Mouse (Mus musculus): ENCODE measurements around the gene Nup210.
"Not testable (repeated sequence)": the region's sequence is repeated elsewhere in the genome, so short reads cannot be mapped to it uniquely, and the experiment has no call there.

The Nup210 gene

GRCm38 (mm10) chr6:91137343-91137956 is 20.8 kb upstream of the Nup210 start:
- DNase-seq = no peak

DNA sequence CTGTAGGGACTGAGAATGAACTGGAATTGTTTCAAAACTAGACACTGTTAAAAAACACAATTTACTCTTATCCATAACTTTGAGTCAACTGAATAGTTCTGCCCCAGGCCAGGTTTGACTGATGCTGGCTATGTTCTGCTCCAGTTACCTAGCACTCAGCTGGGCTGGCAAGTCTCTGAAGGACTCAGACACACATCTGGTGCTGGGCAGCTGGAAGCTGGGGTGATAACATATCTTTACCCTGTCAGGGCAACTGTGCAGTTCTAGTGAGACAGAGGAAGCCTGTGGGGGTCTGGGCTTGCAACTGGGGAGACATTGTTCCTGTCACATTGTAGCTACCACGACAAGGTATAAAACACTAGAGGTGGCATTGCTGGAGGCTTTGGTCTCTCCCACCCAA is 14.2 kb upstream of the Nup210 start:
- no peak for DNase-seq

DNA sequence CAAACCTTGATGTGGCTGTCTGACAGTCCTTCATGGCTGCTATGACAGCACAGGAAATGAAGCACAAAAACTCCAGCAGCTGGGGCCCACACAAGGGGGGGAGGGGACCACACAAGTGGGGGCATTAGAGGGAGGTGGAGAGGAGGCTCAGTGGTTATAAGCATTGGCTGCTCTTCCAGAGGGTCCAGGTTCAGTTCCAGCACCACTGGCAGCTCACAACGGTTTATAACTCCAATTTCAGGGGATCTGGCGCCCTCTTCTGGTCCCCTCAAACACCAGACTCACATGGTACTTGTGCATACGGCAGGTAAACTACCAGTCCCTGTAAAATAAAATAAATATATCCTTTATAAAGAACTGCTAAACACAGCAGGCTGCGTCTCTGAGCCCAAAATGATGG is 12.4 kb upstream of the Nup210 start:
- peak in 1 of 2 experiments; percentile 16 for DNase-seq

GRCm38 (mm10) chr6:91125228-91125585 is 8.6 kb upstream of the Nup210 start:
- DNase-seq = no peak

GRCm38 (mm10) chr6:91124286-91125227 is 7.9 kb upstream of the Nup210 start:
- DNase-seq = peak in 1 of 2 experiments; percentile 39

DNA sequence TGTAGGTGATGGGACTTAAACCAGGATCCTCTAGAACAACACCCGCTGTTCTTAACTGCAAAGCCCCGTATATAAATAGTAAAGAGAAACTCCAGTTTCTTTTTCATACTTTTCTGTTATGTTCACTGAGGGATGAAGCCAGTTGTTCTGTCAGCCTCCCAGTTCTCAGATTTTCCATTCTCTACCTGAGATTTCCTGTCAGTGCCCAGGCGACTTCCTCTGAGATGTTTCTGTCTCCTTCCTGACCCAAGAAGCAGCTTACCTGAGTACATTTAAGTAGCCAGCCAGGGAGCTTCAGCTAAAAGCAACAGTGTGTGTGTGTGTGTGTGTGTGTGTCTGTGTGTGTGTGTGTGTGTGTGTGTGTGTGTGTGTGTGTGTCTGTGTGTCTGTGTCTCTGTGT is 6.8 kb upstream of the Nup210 start:
- DNase-seq = no peak

- DNase-seq = not testable (repeated sequence)
Observed at GRCm38 (mm10) chr6:91121089-91121488, 4.5 kb upstream of the Nup210 start.

- no peak for DNase-seq
Observed at GRCm38 (mm10) chr6:91120206-91120605, 3.6 kb upstream of the Nup210 start.

- DNase-seq = no peak
Observed at GRCm38 (mm10) chr6:91118526-91118925, 1.9 kb upstream of the Nup210 start.

GRCm38 (mm10) chr6:91117149-91117548 is 520 bp upstream of the Nup210 start:
- DNase-seq = peak; percentile 54 to 74

- DNase-seq = no peak
Observed at GRCm38 (mm10) chr6:91115863-91116243, 776 bp downstream of the Nup210 start.

DNA sequence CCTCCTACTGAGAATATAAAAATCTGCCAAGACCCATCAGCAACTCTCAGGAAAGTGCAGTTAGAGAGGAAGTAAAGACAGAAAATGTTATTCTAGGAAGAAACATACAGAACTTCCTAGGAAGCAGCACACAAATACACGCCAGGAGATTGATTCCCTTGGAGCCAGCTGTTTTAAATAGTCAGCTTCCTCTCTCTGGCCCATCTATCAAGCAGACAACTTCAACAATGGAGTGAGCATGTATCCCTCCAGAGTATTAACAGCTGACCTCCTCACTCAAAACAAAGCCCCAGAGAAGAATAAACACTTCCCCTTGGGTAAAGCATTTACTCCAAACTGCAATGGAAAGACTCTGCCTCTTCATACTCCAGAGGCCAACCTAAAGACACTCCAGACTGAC is 1.5 kb downstream of the Nup210 start:
- DNase-seq = no peak

- no peak for DNase-seq
Observed at GRCm38 (mm10) chr6:91114716-91115115, 1.9 kb downstream of the Nup210 start.

DNA sequence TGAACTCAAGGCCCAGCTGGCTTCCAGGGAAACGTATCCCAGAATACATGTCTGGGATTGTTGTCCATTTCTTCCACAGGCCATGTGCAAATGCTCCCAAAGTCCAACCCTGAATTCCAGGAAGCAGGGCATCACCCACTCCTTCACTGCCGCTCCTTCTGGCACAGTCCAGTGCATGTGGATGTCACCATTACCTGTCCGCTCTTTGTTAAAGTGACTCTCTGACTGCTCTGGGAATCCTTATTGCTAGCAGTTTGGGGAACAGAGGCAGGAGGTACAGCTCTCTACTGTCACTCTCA is 4.7 kb downstream of the Nup210 start:
- no peak for DNase-seq

DNA sequence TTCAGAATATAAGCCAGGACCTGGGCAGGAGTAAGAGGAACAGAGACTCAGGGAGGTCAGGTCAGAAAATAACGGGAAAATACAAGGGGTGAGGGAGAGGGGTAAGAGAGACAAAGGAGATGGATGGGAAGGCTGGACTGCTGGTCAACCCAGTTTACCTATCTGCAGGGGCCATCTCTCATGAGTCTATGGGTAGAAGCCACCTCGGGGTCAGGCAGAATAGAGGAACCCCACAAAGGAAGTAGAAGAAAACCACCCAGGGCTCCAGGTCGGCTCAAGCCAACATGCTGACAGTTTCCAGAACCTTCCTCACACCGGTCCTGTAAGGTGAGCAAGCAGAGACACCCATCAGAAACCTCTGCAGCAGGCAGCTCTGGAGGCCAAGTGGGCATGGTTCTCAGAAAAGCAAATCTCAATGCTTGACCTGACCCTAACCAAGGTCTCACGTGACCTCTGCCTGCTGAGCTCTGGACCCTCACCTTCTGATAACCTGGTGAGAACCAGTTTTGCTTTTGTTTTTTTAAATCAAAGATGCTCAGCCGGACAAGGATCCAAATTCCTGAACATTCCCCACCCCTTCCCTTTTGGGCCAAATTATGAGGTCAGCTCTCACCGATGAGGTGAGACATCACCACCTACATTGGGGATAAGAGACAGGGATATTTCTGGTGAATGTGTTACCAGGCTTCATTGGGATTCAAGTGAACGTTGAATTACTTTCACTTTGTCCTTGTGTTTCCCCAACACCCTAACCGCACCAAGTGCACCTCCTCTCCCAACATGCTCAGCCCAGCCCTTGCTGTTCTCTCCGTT is 5.3 kb downstream of the Nup210 start:
- no peak for DNase-seq

DNA sequence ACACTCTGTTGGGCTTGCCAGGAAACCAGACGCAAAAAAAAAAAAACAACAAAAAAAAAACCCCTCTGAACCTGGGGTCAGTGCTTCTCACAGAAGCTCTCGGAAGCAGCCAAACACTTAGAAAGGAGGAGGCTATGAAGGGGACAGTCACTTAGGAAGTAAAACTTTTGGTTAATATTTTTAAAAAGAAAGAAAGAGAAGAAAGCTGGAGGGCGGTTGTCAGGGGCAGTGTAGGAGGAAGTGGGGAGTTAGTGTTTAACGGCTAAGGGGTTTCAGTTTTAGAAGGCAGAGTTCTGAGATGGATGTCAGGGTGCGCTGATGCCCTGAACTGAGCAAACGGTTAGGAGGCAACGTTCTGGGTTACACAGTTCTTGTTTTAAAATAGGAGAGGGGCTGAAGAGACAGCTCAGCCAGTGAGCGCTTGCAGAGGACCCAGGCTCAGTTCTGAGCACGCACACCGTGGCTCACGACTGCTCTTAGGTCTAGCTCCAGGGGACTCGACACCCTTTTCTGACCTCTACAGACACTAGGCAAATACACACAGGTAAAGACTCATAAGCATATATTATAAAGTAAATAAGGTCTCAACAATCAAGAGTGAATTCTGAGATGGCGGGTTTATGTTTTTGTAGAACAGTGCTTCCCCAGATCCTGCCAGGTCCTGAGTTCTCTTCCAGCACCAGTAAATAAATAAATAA is 6.2 kb downstream of the Nup210 start:
- no peak for DNase-seq

DNA sequence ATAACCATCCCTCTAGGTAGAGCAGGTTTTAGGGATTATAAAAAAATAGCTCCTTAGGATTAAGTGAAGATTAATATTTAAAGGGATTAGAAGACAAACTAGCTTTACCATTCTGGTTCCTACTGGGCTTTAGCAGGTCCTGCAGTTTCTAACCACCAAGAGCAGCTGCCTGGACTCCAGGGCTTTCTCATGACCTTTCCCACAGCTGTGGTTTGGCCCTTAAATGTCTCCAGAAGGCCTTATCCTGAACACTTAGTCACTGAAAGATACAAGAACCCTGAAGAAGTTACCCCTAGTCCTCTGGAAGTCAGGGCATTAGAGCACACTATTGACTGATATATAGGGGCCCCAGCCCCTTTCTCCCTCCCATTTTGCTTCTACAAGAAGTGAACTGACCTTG is 7.1 kb downstream of the Nup210 start:
- DNase-seq = no peak

DNA sequence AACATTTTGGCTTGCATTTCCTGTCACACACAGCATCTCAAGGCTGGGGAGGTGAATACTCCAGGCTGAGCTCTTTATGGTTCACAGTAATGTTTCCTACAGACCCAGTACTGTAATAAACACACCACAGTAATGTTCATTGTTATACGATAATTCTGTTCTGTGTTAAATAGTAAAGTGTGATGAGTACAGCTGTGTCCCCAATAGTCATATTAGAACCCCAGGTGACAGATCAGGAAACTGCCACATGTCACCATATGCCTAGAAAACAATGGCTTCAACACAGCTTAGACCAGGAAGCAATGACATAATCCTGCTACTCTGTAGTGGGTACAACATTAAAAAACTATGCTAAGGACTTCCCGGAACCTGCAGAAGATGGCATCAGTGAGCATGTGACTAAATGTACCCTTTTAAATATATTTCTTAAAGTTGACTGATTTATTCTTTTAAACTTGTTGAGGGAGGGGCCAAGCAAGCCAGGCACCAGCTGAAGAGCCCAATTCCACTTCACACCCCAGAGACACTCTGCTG is 7.6 kb downstream of the Nup210 start:
- DNase-seq = no peak

- DNase-seq = peak; percentile 42 to 59
Observed at GRCm38 (mm10) chr6:91108301-91108916, 8.2 kb downstream of the Nup210 start.

DNA sequence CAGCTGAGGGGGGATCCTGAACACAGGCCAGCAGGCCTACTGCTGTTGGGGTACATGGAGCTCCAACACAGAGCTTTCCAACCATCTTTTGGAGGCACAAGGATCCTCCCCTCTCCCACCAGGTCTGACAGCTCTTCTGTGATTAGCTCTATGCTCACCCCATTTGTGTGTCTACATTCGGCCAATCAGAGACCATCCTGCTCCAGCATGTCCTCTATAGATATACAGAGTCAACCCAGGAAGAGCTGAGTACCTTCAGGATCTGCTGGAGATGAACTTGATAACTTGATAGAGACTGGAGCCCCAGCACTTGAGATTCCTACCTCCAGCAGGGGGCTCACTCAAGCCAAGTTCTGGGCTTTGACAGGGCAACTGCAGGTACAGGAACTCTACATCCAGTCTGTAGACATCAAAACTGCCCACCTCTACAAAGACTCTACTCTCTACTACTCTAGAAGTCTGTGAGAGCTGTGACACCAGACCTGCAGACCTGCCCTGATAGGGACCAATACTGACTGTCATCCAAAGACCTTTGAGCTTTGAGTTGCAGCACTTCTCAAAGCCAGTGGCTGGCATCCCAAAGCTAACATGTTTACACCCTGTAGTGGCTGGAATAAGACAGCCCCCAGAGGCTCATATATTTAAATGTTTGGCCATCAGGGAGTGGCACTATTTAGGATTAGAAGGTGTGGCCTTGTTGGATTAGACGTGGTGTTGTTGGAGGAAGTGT is 11.1 kb downstream of the Nup210 start:
- DNase-seq = peak in 1 of 2 experiments; percentile 25

GRCm38 (mm10) chr6:91104765-91105399 is 11.7 kb downstream of the Nup210 start:
- DNase-seq = no peak
